In the genomic region with DNA sequence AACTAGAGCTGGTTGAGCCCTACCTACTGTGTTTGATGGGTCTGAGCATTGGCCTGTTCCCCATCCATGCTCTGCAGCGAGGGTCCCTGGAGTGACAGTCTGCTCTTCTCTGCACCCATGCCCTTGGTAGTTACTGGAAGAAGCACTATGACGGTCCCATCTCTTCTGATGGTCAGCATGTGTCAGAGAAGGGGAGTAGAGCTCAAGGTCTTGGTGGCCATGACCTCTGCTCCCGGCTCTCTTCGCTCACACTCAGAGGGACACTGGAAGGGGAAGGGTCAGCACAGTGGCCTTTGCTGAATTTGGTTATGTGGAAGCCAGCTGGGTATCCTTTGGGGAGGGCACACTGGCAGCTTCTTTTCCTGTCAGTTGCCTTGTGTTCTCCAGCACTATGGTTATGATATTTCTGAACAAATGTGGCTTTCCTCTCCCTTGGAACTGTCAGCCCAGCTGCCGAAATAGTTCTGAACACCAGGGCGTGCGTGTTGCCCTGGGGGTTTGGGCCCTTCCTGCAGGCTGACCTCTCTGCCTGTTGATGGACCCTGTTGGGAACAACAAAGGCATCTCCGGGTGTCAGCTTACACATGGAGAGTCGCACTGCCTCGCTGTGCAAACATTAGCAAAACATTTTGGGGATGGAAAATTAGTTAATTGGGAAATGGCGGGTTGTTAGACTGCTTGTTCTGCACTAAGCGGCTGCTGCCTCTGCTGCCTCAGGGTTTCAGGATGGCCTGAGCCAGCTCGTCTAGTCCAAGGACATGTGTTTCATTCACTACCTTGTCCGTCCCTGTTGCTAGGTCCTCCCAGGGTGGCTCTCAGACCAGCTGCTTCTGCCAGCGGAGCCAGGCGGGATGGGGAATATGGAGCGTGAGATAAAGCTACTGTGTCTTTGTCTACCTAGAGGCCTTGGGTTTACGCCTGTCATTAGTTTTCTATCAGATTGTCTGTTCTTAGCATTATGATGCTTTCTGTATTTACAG, we compare ENCODE assay signal across 10 mouse cellular contexts.
DNase-seq lines count a peak whose midpoint lies in the region; ATAC-seq and TF ChIP-seq lines count a peak whose summit lies in the region.
"Had no signal": no experiment of that assay in that cellular context is flagged by ENCODE, and none has a peak within 500 bp of the region (broad histone marks: within the 10 kb centered on the region; RNA-seq: fewer than 3 reads in every experiment).

No protein-coding gene starts in this region.

- H3K27me3 ChIP-seq in lung, embryonic 14.5 days (ENCODE audit: insufficient read depth, low read length), result no peaks in the 10 kb centered on the region
- H3K27me3 ChIP-seq in hindbrain, embryonic 14.5 days (ENCODE audit: control insufficient read depth, insufficient read depth, low read length), result no peaks in the 10 kb centered on the region
- H3K27me3 ChIP-seq in midbrain, postnatal 0 days (ENCODE audit: insufficient read depth, low read length), result no peaks in the 10 kb centered on the region
- H3K27me3 ChIP-seq: intestine, embryonic 15.5 days had no signal

- no peak for TF ChIP-seq CTCF in lung, embryonic 14.5 days (IDR thresholded peaks at IDR 0.05; ENCODE audit: low read depth)
- no peak for TF ChIP-seq CTCF in lung, adult 2 months (IDR thresholded peaks at IDR 0.05; ENCODE audit: insufficient read depth, low read length)
- no peak for TF ChIP-seq CTCF in midbrain, postnatal 0 days (IDR thresholded peaks at IDR 0.05)

- H3K4me1 ChIP-seq in lung, embryonic 14.5 days (ENCODE audit: insufficient read depth), result peaks cover 11% of the 10 kb centered on the region; the same call in 1 of the 2 replicates
- H3K4me1 ChIP-seq in lung, adult 2 months (ENCODE audit: control insufficient read depth, insufficient read depth, low read length), result peaks cover 22% of the 10 kb centered on the region
- H3K4me1 ChIP-seq in hindbrain, embryonic 14.5 days (replicated peaks; ENCODE audit: control insufficient read depth, insufficient read depth, low read length), result peaks cover 51% of the 10 kb centered on the region
- H3K4me1 ChIP-seq in midbrain, postnatal 0 days (ENCODE audit: insufficient read depth, low read length), result peaks cover 33% of the 10 kb centered on the region

- no peaks in the 10 kb centered on the region for H3K9me3 ChIP-seq in lung, embryonic 14.5 days (ENCODE audit: low read depth, low read length)
- H3K9me3 ChIP-seq in hindbrain, embryonic 14.5 days (ENCODE audit: control insufficient read depth, low read length), result no peaks in the 10 kb centered on the region
- H3K9me3 ChIP-seq in midbrain, postnatal 0 days (ENCODE audit: low read length), result no peaks in the 10 kb centered on the region
- H3K9me3 ChIP-seq: intestine, embryonic 15.5 days had no signal

- TF ChIP-seq POLR2A in lung, adult 2 months (IDR thresholded peaks at IDR 0.05; ENCODE audit: borderline replicate concordance, extremely low read depth, low read depth, low read length), result no peak

- H3K9ac ChIP-seq in lung, embryonic 14.5 days, result no peak overlapping the region
- H3K9ac ChIP-seq in hindbrain, embryonic 14.5 days, result peak overlapping the region; percentile 22; the same call in 1 of the 2 replicates
- H3K9ac ChIP-seq in midbrain, postnatal 0 days (replicated peaks; ENCODE audit: low read length, poor library complexity, severe bottlenecking), result no peak overlapping the region
- H3K9ac ChIP-seq: intestine, embryonic 15.5 days had no signal

- peak overlapping the region; percentile 8; the same call in 1 of the 2 replicates for H3K27ac ChIP-seq in lung, embryonic 14.5 days (ENCODE audit: low read depth)
- peak overlapping the region; percentile 61 for H3K27ac ChIP-seq in hindbrain, embryonic 14.5 days
- 0 out of 2 replicates have a peak overlapping the region, but pooled peaks have one; percentile 44 for H3K27ac ChIP-seq in midbrain, postnatal 0 days (ENCODE audit: low read depth, low read length)
- H3K27ac ChIP-seq: intestine, embryonic 15.5 days; macrophage had no signal

- H3K4me3 ChIP-seq in lung, embryonic 14.5 days (ENCODE audit: low read depth, low read length), result no peak overlapping the region
- no peak overlapping the region for H3K4me3 ChIP-seq in lung, adult 2 months (replicated peaks; ENCODE audit: extremely low read depth, low read depth, low read length)
- H3K4me3 ChIP-seq in hindbrain, embryonic 14.5 days (replicated peaks; ENCODE audit: low read length), result no peak overlapping the region
- H3K4me3 ChIP-seq in midbrain, postnatal 0 days (ENCODE audit: low read depth, low read length), result no peak overlapping the region
- H3K4me3 ChIP-seq: intestine, embryonic 15.5 days had no signal

- whole genome bisulfite sequencing in lung, embryonic 14.5 days, result 54% methylated on average over 18 of the region's 18 CpGs
- 75% methylated on average over 18 of the region's 18 CpGs for WGBS in lung, adult 2 months
- 29% methylated on average over 18 of the region's 18 CpGs for WGBS in hindbrain, embryonic 14.5 days
- WGBS in midbrain, postnatal 0 days, result 41% methylated on average over 18 of the region's 18 CpGs

- DNase-seq in adrenal gland, adult (ENCODE audit: inconsistent age in 2 of 2, low spot score in 1 of 2), result peak; percentile 66 to 83
- no peak for DNase-seq in adrenal gland, adult 18-20 months (ENCODE audit: low spot score in 2 of 2)
- DNase-seq in lung, embryonic 14.5 days, result peak; percentile 10
- DNase-seq in lung, adult 2 months, result no peak
- peak; percentile 27 for DNase-seq in hindbrain, embryonic 14.5 days (ENCODE audit: low spot score)
- peak; percentile 45 for DNase-seq in midbrain, postnatal 0 days (ENCODE audit: low spot score)
- DNase-seq in spleen, postnatal 36 days (ENCODE audit: low spot score in 2 of 2), result no peak

- H3K4me2 ChIP-seq in lung, embryonic 14.5 days, result no peak overlapping the region
- H3K4me2 ChIP-seq in hindbrain, embryonic 14.5 days (replicated peaks), result 0 out of 2 replicates have a peak overlapping the region, but pooled peaks have one; percentile 8
- H3K4me2 ChIP-seq in midbrain, postnatal 0 days (ENCODE audit: low read depth, low read length, poor library complexity, severe bottlenecking), result no peak overlapping the region
- H3K4me2 ChIP-seq: intestine, embryonic 15.5 days had no signal

- no peak for ATAC-seq in lung, embryonic 14.5 days (ENCODE audit: insufficient read depth)
- ATAC-seq in hindbrain, embryonic 14.5 days (ENCODE audit: low FRiP score), result peak; percentile 22; the same call in 1 of the 2 replicates
- ATAC-seq in midbrain, postnatal 0 days (ENCODE audit: low FRiP score), result no peak
- no peak for ATAC-seq in frontal cortex, adult (ENCODE audit: low TSS enrichment)
- ATAC-seq: intestine, embryonic 15.5 days had no signal

- H3K36me3 ChIP-seq in lung, embryonic 14.5 days (ENCODE audit: insufficient read depth), result no peaks in the 10 kb centered on the region
- H3K36me3 ChIP-seq in hindbrain, embryonic 14.5 days (replicated peaks; ENCODE audit: control insufficient read depth, insufficient read depth), result no peaks in the 10 kb centered on the region
- H3K36me3 ChIP-seq in midbrain, postnatal 0 days (ENCODE audit: insufficient read depth, low read length), result no peaks in the 10 kb centered on the region
- H3K36me3 ChIP-seq: intestine, embryonic 15.5 days had no signal

Comparison
In these comparisons a context has a peak if more than half of its experiments do, and no peak if none do; other contexts are left out.
1. DNase-seq: peak in adrenal gland, adult (2 of 2), lung, embryonic 14.5 days (single experiment), hindbrain, embryonic 14.5 days (single experiment) and midbrain, postnatal 0 days (single experiment); none in adrenal gland, adult 18-20 months (0 of 2), lung, adult 2 months (single experiment) and spleen, postnatal 36 days (0 of 2).
2. H3K27ac ChIP-seq: peak in every context shown above with its lines; median percentile 61 in hindbrain, embryonic 14.5 days; 44 in midbrain, postnatal 0 days; 8 in lung, embryonic 14.5 days.